In the genomic region with DNA sequence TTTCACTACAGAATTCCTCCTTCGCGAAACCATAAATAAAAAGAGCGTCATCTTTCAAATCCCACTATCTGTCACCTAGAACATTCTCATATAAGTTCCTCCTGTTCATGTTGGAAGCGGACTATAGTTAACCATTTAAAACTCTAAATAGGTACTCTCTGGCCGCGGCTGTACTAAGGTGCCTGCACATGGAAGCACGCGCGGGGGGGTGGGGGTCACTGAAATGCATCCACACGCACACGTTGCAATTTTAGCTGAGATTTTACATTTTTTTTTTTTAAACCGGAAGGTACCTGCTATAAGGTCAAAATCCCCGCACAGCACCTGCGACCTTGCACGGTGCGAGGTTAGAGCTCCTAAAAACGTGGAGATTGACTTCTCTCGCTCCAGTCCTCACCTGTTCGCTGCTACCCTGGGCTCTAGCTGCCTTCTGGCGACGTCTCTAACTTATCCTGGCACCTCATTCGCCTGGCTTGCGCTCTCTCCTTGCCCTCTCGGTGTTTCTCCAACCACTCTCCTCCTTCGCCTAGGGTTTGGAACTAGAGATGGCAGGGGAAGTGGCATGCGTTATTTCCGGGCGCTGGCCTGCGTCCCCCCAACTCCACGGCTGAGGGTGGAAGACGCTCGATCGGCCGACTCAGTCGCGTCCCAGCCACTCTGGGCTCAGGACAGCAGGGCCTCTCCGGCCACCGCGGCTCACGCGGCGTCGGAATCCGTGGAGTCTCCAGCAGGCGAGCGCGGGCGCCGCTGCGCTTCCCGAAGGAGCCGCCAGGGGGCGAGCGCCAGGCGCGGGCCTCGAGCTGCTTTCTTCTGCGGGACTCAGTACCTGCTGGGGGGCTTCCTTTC, we compare ENCODE assay signal across 8 mouse cellular contexts. TPM values are rescaled to one million over a fixed set of nuclear protein-coding genes. Genes with fewer than 3 reads are reported as not detected.
DNase-seq lines count a peak whose midpoint lies in the region.

No protein-coding gene starts in this region.

- peaks cover 19% of the 10 kb centered on the region for H3K4me1 ChIP-seq in embryonic facial prominence, embryonic 10.5 days
- peaks cover 31% of the 10 kb centered on the region for H3K4me1 ChIP-seq in midbrain, embryonic 10.5 days

- peaks cover 2% of the 10 kb centered on the region; the same call in 1 of the 2 replicates for H3K9me3 ChIP-seq in embryonic facial prominence, embryonic 10.5 days
- no peaks in the 10 kb centered on the region; the same call in 1 of the 2 replicates for H3K9me3 ChIP-seq in midbrain, embryonic 10.5 days (replicated peaks)

- no peaks in the 10 kb centered on the region; the same call in 1 of the 2 replicates for H3K27me3 ChIP-seq in embryonic facial prominence, embryonic 10.5 days (replicated peaks; ENCODE audit: low read depth, poor library complexity, severe bottlenecking)
- peaks cover 24% of the 10 kb centered on the region for H3K27me3 ChIP-seq in midbrain, embryonic 10.5 days (ENCODE audit: low read depth, poor library complexity, severe bottlenecking)

- peak overlapping the region; percentile 86 for H3K4me3 ChIP-seq in embryonic facial prominence, embryonic 10.5 days
- peak overlapping the region; percentile 88 for H3K4me3 ChIP-seq in midbrain, embryonic 10.5 days

- peak; percentile 93 for DNase-seq in adrenal gland, postnatal 14 days
- peak; percentile 92 for DNase-seq in embryonic facial prominence, embryonic 10.5 days (ENCODE audit: low spot score)
- peak; percentile 91 to 93 for DNase-seq in heart, adult 18-20 months
- peak; percentile 95 for DNase-seq in kidney, adult 18-20 months
- peak; percentile 87 for DNase-seq in left cerebral cortex, postnatal 4 days
- peak; percentile 90 for DNase-seq in midbrain, embryonic 10.5 days (ENCODE audit: low spot score)
- peak; percentile 84 to 87 for DNase-seq in right cerebral cortex, postnatal 36 days (ENCODE audit: low spot score in 2 of 2)
- DNase-seq in urinary bladder, postnatal 36 days (ENCODE audit: low spot score in 2 of 2) = peak; percentile 78 to 86

- H3K27ac ChIP-seq in embryonic facial prominence, embryonic 10.5 days (replicated peaks) = peak overlapping the region; percentile 97
- peak overlapping the region; percentile 98 for H3K27ac ChIP-seq in midbrain, embryonic 10.5 days (replicated peaks)

- H3K36me3 ChIP-seq in embryonic facial prominence, embryonic 10.5 days (replicated peaks) = peaks cover 1% of the 10 kb centered on the region
- H3K36me3 ChIP-seq in midbrain, embryonic 10.5 days = peaks cover 1% of the 10 kb centered on the region

- WGBS in embryonic facial prominence, embryonic 10.5 days = under 1% methylated on average over 58 of the region's 58 CpGs
- WGBS in midbrain, embryonic 10.5 days = under 1% methylated on average over 58 of the region's 58 CpGs

- intact Hi-C loops in left cerebral cortex, postnatal 4 days (cut with DNase I) = loop anchor here (5.0 to 10.0 kb wide), 5 partner anchors 166 to 584 kb away; no protein-coding TSS in a partner anchor

RNA-seq across cellular contexts. Expression of a gene that starts 1.9 kb away (rescaled TPM):
- 36.8 and 38.0 TPM in 2 replicates for total RNA-seq in adrenal gland, postnatal 14 days (2021)
- 40.0 and 41.8 TPM in 2 replicates for polyA plus RNA-seq in embryonic facial prominence, embryonic 10.5 days (2016; fragmentation: Nextera tagmentation; extraction: Ambion mirVana)
- total RNA-seq in heart, adult 18-20 months (2021) = 10 to 100 TPM; 17.5 to 21.0 TPM
- total RNA-seq in left cerebral cortex, postnatal 4 days (2021) = 10 to 100 TPM; 50.9 to 51.9 TPM
- polyA plus RNA-seq in midbrain, embryonic 10.5 days (2016; fragmentation: Nextera tagmentation; extraction: Ambion mirVana) = 25.8 and 29.0 TPM in 2 replicates

Comparison
In these comparisons a context has a peak if more than half of its experiments do, and no peak if none do; other contexts are left out.
1. Peak in every context shown above with its lines: DNase-seq, H3K4me3 ChIP-seq and H3K27ac ChIP-seq.